Mouse (Mus musculus) stomach, embryonic 16.5 days (tissue): Measurements from ENCODE around the gene Gm4763. TPM values are rescaled to one million over a fixed set of nuclear protein-coding genes. Genes with fewer than 3 reads are reported as not detected.
"Not testable (repeated sequence)": the region's sequence is repeated elsewhere in the genome, so short reads cannot be mapped to it uniquely, and the experiment has no call there.

Source experiments
- ATAC-seq: fragments of 200-750 bp; cut with Nextera tagmentation; 2 replicates; pipeline ENCODE4 v1.8.0; 2017; ENCODE audit warnings: moderate number of reproducible peaks, moderate TSS enrichment; ENCODE audit not compliant: insufficient read depth, low FRiP score
- H3K27ac ChIP-seq: fragments of 300-500 bp; sonication (generic); 2 replicates; pipeline ENCODE4 v1.5.1; 2014; ENCODE audit warnings: low read length
- H3K27me3 ChIP-seq: fragments of 300-500 bp; sonication (generic); 2 replicates; pipeline ENCODE4 v1.6.1; 2014; ENCODE audit warnings: low read length, control low read depth, mixed read lengths; ENCODE audit not compliant: control insufficient read depth, insufficient read depth
- H3K36me3 ChIP-seq: fragments of 300-500 bp; sonication (generic); 2 replicates; pipeline ENCODE4 v1.6.1; 2014; ENCODE audit warnings: low read length; ENCODE audit not compliant: control insufficient read depth, insufficient read depth
- H3K4me1 ChIP-seq: fragments of 300-500 bp; sonication (generic); 2 replicates; pipeline ENCODE4 v1.6.1; 2014; ENCODE audit warnings: low read length, control low read depth, mixed read lengths; ENCODE audit not compliant: control insufficient read depth, insufficient read depth
- H3K4me2 ChIP-seq: fragments of 300-500 bp; sonication (generic); 2 replicates; pipeline ENCODE4 v1.6.1; 2014; ENCODE audit warnings: low read depth, low read length, mixed read lengths
- H3K4me3 ChIP-seq: fragments of 300-500 bp; sonication (generic); replicated peaks from 2 replicates; pipeline ENCODE4 v1.5.1; 2014; ENCODE audit warnings: mild to moderate bottlenecking, low read length
- H3K9ac ChIP-seq: fragments of 300-500 bp; sonication (generic); 2 replicates; pipeline ENCODE4 v1.6.1; 2014; ENCODE audit warnings: low read length
- H3K9me3 ChIP-seq: fragments of 300-500 bp; sonication (generic); replicated peaks from 2 replicates; pipeline ENCODE4 v1.6.1; 2016; ENCODE audit warnings: low read length, control low read depth; ENCODE audit not compliant: control insufficient read depth
- WGBS: fragments of 180-500 bp; shearing (Covaris S2); extraction: QIAGEN DNeasy Blood & Tissue Kit; methylation state at CpG from one replicate; pipeline ENCODE4 v1.1.7; 2014; 5-methylcytosine and 5-hydroxymethylcytosine counted together
- polyA plus RNA-seq: library from polyadenylated mRNA; unstranded; fragments of >200 nt; fragmentation: Nextera tagmentation; extraction: Ambion mirVana; gene quantifications from 2 replicates; pipeline ENCODE4 v1.2.1, GENCODE M21; 2015

Gene Gm4763
- not detected in 2 replicates for polyA plus RNA-seq

DNA sequence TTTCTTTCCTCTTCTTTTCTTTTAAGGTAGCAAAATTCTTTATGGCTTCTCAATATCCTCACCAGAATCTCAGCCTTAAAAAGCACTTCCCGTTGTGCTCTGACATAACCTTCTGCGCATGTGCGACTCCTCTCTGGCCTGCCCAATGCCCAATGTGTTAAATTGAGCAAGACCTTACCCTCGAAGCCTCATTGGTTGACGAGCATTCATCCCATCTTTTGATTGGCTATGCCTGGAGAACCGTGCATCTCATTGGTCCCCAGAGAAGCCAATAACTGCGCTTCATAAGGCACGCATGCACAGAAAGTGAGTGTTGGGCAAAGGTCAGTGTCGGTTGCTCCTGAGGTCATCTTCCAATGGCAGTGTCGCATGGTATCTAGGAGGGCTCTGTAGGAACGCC lies at the start of gene Gm4763:
Gene Gm4763, minus strand, starts transcription at position 101 of the 400 bp plus-strand sequence.
- H3K27ac ChIP-seq, H3K27me3 ChIP-seq, ATAC-seq, H3K9ac ChIP-seq, H3K9me3 ChIP-seq, H3K4me1 ChIP-seq, H3K4me3 ChIP-seq, H3K36me3 ChIP-seq, H3K4me2 ChIP-seq: not testable (repeated sequence)
- 86% methylated on average over 11 of the region's 11 CpGs for WGBS

- Histone ChIP-seq H3K4me2 (no peak overlapping the region), H3K36me3 (no peaks in the 10 kb centered on the region), H3K4me1 (no peaks in the 10 kb centered on the region), H3K27me3 (no peaks in the 10 kb centered on the region), H3K9ac (no peak overlapping the region), H3K27ac (no peak overlapping the region), H3K4me3 (no peak overlapping the region), H3K9me3 (no peaks in the 10 kb centered on the region)
- 83% methylated on average over 2 of the region's 2 CpGs for WGBS
- ATAC-seq, result no peak
Observed at GRCm38 (mm10) chr7:24776145-24776544, 49.4 kb upstream of the Gm4763 start.

- H3K9me3 ChIP-seq, result no peaks in the 10 kb centered on the region
- no peaks in the 10 kb centered on the region for H3K36me3 ChIP-seq
- no peak overlapping the region for H3K9ac ChIP-seq
- no peak overlapping the region for H3K4me2 ChIP-seq
- ATAC-seq, result no peak
- 46% methylated on average over 3 of the region's 3 CpGs for WGBS
- H3K27me3 ChIP-seq, result no peaks in the 10 kb centered on the region
- no peak overlapping the region for H3K4me3 ChIP-seq
- H3K27ac ChIP-seq, result no peak overlapping the region
- no peaks in the 10 kb centered on the region for H3K4me1 ChIP-seq
Observed at GRCm38 (mm10) chr7:24773942-24774535, 47.3 kb upstream of the Gm4763 start.

DNA sequence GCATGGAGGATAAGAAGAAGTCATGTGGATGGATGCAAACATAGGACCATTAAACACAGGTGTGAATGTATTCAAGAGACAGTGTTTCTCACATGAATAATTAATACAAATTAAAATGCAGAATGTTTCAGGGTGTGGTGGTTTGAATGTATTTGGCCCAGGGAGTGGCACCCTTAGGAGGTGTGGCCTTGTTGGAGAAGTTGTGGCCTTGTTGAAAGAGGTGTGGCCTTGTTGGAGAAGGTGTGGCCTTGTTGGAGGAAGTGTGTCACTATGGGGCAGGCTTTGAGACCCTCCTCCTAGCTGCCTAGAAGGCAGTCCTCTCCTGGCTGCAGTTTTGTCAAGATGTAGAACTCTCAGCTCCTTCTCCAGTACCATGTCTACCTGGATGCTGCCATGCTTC lies 44.7 kb upstream of the Gm4763 start:
- no peak overlapping the region for H3K27ac ChIP-seq
- H3K27me3 ChIP-seq, result no peaks in the 10 kb centered on the region
- H3K36me3 ChIP-seq, result no peaks in the 10 kb centered on the region
- no peaks in the 10 kb centered on the region for H3K4me1 ChIP-seq
- H3K9ac ChIP-seq, result no peak overlapping the region
- H3K4me3 ChIP-seq, result no peak overlapping the region
- no peaks in the 10 kb centered on the region for H3K9me3 ChIP-seq
- H3K4me2 ChIP-seq, result no peak overlapping the region
- no peak for ATAC-seq

DNA sequence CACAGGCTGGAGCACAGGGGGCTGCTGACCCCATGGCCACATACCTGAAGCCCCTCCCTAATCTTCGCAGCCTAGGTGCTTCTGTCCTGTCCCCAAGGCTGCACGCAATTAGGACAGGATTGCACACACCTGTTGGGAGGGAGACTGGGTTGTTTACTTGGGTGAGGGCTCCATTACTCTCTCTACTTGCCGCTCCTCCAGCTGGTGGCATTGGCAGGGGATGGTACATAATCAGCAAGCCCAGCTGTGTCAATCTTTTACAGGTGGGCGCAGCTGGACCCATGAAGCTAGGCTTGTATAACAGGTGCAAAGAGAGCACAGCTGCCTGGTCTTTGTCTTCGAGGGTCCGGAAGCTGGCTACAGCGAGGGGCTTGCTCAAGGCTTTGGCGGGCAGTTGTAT lies 35.9 kb upstream of the Gm4763 start:
- H3K4me2 ChIP-seq, result no peak overlapping the region
- no peak overlapping the region for H3K9ac ChIP-seq
- no peaks in the 10 kb centered on the region for H3K9me3 ChIP-seq
- no peaks in the 10 kb centered on the region for H3K36me3 ChIP-seq
- H3K27ac ChIP-seq, result no peak overlapping the region
- H3K4me3 ChIP-seq, result no peak overlapping the region
- H3K27me3 ChIP-seq, result no peaks in the 10 kb centered on the region
- H3K4me1 ChIP-seq, result no peaks in the 10 kb centered on the region
- WGBS, result 71% methylated on average over 8 of the region's 8 CpGs
- ATAC-seq, result no peak

- Histone ChIP-seq H3K27ac (no peak overlapping the region), H3K4me2 (no peak overlapping the region), H3K4me1 (no peaks in the 10 kb centered on the region), H3K27me3 (no peaks in the 10 kb centered on the region), H3K4me3 (no peak overlapping the region), H3K9me3 (no peaks in the 10 kb centered on the region), H3K36me3 (no peaks in the 10 kb centered on the region), H3K9ac (no peak overlapping the region)
- ATAC-seq, result 0 out of 2 replicates have a peak, but pooled peaks have one; percentile 29
- WGBS, result 56% methylated on average over 6 of the region's 6 CpGs
Observed at GRCm38 (mm10) chr7:24761161-24761560, 34.5 kb upstream of the Gm4763 start.

DNA sequence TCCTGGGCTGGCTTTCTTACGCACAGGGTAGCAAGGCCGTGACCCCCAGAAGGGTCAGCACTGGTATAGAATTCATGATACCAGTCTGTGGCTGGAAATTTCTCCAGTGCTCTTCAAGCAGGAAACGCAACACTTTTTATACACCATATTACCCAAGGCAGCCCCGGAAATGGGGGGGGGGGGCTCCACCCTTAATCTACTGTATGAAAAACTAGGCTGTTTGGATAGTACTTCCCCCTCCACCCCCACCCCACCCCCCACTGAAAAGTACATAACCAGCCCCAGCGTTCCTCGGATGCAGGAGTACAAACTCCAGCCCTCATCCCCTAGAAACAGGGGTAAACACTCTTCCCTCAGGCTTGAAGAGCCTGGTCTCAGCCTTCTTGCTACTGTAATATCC lies 33.5 kb upstream of the Gm4763 start, which contains the start of gene Cd177:
Gene Cd177, minus strand, starts transcription at position 101 of the 400 bp plus-strand sequence.
- Histone ChIP-seq H3K4me1 (no peaks in the 10 kb centered on the region), H3K4me3 (no peak within 1 kb of the TSS), H3K9ac (no peak within 1 kb of the TSS), H3K27ac (no peak within 1 kb of the TSS), H3K27me3 (no peaks in the 10 kb centered on the region), H3K36me3 (no peaks in the 10 kb centered on the region), H3K4me2 (no peak within 1 kb of the TSS), H3K9me3 (no peaks in the 10 kb centered on the region)
- no peak for ATAC-seq
- 54% methylated on average over 6 of the region's 6 CpGs for WGBS

DNA sequence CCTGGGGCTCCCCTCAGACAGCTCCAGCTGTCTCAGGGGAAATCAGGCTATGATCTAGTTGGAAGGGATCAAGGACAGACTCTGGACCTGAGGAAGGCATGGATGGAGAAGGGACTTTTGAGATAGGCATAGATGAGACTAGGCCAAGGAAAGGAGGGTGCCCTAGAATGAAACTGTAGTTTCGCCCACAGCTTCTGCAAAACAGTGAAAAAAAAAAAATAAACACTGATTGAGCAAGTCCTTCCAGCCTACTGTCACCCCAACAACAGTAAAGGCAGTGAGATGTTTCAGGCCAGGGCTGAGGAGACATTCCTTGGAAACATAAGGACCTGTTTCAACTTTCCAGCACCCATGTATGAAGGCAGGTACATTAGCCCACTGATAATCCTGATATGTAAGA lies 31.8 kb upstream of the Gm4763 start:
- Histone ChIP-seq H3K27ac (no peak overlapping the region), H3K4me3 (no peak overlapping the region), H3K4me2 (no peak overlapping the region), H3K9ac (no peak overlapping the region), H3K36me3 (no peaks in the 10 kb centered on the region), H3K4me1 (no peaks in the 10 kb centered on the region), H3K9me3 (no peaks in the 10 kb centered on the region), H3K27me3 (no peaks in the 10 kb centered on the region)
- 77% methylated on average over 1 of the region's 1 CpGs for WGBS
- no peak for ATAC-seq

DNA sequence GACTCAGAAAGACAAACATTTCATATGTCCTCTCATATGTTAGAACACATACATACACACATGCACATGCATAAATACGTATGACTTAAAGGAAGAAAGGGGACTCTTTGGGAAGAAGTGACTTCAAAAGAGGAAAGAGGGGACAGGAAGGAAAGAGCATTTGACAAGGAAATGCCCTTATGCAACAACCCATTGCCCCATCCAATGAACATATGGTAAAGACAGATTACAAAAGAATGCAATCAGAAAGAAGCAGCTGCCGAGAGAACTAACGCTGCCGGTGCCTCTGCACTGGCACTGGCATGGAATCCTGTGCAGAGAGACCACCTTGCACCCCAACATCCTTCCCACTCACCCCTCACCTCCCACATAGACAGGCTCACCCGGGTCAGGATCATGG lies 26.8 kb upstream of the Gm4763 start:
- Histone ChIP-seq H3K9me3 (no peaks in the 10 kb centered on the region), H3K36me3 (no peaks in the 10 kb centered on the region), H3K9ac (no peak overlapping the region), H3K4me3 (no peak overlapping the region), H3K4me2 (no peak overlapping the region), H3K4me1 (no peaks in the 10 kb centered on the region), H3K27me3 (no peaks in the 10 kb centered on the region), H3K27ac (no peak overlapping the region)
- 54% methylated on average over 5 of the region's 5 CpGs for WGBS
- no peak for ATAC-seq
